Mouse (Mus musculus) mature B cell (primary cell): Measurements from ENCODE around the gene Stom.

ENCODE experiments used
- in situ Hi-C: fragments of 300-500 bp; cut with MboI; formaldehyde crosslinking; loops from 2 replicates; pipeline ENCODE4 v1.14.3; 2019

Gene Stom

DNA sequence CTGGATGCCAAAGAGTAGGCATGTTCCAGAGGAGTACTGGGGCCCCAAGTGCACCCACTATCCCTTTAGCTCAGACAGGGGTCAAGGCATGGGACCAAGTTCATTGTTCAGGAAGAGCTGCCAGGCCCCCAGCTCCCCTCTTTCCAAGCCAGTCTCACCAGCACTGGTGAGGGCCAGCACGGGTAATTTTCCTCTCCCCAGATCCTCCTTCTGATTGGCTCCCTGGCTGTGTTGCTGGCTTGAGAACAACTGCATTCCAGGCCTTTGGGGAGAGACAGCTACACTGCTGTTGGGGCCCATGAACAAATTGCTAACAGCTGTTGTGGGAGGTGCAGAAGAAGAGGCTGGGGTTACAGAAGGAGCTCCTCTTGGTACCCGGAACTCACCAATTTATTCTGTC, 63.2 kb downstream of the Stom start:
- in situ Hi-C loops: no loop called here

DNA sequence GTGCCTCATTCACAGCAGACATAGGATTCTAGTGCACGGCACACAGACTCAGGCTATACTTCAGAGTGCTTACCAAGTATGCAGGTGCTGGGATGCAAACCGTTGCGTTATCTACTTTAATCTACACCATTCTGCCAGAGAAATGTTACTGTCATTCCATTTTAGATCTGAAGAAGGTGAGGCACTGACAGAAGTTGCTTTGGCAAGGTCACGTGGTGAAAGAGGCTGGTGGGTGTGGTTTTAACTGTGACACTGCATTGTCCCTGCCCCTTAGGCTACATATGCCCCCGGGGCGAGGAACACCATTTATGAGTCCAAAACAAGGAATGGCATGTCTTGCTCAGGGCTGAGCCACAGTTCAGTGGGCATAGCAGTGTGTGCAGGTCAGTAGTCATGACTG, 63.9 kb downstream of the Stom start:
- in situ Hi-C loops: no loop called here

DNA sequence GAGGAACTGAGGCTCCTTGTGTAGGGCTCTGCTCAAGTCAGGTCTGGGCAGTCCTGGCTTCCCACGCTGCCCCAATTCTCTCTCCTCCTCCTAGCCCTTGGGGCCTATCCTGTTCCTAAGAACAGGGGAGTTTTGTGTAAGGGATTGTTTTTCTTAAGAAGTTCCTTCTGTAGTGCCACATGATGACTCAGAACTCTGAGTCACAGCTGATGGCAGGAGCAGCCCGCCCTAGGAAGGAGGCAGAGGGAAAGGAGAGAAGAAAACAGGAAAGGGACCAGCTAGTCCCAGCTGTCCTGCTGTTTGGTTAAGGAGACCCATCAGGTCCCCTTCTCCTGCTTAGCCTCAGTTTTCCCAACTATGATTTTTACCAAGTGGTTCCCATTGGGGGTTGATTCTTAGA, 65.0 kb downstream of the Stom start:
- in situ Hi-C loops: no loop called here

DNA sequence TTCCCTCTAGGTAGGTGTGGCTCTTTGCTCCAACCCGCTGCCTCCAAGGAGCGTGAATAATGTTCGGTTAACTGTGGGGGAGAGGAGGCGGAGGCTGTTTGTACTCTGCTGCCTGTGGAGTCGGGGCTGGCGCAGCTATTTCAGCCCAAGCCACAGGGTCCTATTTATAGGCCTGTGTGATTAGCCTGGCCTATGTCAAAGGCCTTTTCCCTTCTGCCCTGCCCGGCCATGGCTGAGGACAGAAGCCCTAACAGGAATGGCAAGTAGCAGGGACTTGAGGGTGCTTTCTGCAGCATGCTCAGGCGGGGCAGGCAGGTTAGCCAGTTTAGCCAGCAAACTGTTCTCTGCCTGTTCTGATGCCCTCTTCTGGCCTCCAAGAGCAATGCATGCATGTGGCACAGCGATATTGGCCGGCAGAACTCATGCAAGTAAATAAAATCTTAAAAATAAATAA, 66.2 kb downstream of the Stom start:
- in situ Hi-C loops: no loop called here

DNA sequence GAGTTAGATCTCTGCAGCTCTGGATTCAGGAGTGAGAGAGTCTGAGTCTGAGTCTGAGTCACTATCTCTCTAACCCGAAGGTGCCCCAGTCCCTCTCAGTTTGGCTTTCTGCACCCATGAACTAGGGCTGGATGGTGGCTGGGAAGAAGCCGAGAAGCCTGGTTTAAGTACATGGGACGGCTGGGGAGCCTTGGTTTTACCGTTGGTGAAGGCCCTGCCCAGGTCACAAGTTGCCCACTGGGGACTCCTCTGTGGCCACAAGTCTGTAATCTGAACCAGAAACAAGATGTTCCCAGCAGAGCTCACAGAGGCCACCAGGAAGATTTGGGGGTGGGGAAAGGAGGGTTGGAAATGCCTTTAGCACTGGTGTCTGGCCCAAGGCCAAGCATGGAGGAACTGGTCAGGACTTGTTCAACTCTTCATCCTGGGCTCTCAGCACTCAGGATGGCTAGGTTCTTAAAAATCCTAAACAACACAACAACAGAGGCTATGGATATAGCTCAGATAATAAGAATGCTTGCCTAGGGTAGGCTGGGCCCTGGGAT, 67.0 kb downstream of the Stom start:
- in situ Hi-C loops: loop anchor here (5.0 kb wide), 1 partner anchor 47 kb away; no protein-coding TSS in a partner anchor

DNA sequence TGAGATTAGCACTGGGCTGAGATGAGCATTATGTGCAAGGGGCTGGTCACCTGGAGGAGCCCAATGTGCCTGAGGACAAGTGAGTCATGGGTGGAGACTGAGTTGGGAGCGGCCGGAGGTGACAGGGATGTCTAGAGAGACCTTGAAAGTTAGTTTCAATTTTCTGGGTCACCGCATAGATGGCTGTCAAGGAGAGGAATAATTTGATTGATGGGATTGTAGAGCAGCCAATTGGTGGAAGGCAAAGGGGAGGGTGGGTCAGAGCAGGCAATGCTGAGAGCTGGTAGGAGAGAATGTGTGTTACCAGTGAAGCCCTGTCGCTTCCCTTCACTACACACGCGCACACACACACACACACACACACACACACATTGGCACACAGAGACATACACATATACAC, 67.6 kb downstream of the Stom start:
- in situ Hi-C loops: loop anchor here (5.0 kb wide), 1 partner anchor 47 kb away; no protein-coding TSS in a partner anchor

DNA sequence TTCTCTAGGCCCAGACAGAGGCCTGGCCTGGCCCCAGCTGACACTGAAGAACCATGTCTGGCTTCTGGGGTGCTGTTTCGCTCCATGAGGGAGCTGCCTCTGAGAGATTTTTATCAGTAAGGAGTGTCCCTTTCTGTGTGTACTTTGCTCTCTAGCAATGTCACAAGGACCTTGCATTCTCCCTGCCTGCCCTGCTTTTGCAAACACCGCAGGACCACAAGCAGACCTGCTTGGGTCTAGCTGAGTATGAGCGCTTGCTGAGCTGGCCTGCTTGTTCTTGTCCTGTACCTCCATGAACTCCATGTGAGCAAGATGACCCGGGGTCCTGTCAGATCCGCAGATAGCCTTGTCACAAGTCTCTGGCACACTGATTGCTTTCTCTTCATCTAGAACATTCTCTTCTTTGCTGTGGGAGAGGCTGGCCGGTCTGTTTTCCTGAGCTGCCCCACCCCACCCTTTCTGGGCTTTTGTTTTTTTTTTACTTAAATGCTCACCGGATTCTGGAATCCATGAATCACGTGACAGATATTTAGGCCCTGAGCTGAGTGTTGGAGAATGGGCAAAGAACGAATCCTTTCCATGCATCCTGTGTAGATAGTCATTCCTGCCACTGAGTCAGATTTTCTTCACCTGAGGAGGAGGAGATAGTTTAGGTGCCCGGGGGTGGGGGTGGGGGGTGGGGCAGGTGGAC, 68.8 kb downstream of the Stom start:
- in situ Hi-C loops: loop anchor here (5.0 kb wide), 1 partner anchor 46 kb away; no protein-coding TSS in a partner anchor

DNA sequence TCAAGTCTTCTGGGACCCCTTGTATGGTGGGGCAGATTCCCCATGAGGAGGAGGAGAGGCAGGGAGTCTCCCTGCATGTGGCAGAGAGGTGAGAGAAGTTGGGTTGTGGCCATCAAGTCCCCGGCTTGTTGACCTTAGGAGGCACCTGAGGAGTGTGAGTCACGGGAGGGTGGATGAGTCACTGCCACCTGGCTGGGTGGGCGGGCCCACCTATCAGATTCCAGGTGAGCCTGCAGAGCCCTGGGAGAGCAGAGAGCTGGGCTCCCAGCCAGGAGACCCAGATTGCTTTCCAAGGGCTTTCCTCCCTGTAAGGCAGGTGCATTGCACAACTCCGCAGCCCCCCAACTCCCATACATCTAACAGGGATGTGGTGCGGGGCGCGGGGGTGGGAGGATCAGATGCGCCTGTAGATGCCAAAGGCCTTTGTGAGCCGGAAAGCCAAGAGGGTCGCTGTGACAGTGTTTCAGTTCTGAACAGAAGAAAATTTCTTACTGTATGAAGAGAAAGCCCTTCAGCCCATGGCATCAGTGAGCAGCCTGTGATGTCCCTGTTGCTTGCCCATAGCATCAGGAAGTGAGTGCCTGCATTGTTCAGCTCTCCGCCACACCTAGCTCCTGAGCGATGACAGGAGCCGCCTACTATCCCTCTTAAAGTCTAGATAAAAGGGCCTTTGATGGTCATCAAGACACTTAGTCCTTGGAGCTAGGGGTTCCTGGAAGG, 69.5 kb downstream of the Stom start:
- in situ Hi-C loops: loop anchor here (5.0 kb wide), 1 partner anchor 45 kb away; no protein-coding TSS in a partner anchor

DNA sequence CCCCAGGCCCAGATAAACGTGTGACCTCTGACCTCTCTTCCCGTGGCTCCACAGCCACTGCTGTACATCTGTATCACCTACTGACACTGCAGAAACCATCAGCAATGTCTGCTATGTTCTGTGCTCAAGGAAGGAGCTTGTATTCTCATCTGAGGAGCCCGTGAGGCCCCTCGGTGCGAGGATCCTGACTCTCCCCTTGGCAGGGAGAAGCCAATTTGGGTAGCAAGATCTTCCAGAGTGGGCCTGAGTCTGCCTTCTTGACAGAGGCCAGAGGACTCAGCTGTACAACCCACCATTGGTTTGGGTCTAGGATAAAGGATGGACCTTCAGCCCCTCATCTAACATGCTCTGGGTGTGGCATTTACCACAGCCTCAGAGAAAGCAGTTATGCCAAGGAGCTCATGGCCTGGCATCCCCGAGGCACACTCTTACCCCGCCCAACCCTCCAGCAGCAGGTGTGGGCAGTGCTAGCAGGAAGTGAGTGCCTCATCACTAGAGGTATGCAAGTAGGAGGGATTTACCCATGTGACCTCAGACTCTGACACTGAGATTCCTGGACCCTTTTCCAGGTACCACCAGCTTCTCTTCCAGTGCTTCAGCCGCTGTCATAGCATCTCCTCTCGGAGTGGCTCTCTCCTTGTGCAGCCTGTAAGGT, 70.4 kb downstream of the Stom start:
- in situ Hi-C loops: loop anchor here (5.0 kb wide), 1 partner anchor 44 kb away; no protein-coding TSS in a partner anchor

DNA sequence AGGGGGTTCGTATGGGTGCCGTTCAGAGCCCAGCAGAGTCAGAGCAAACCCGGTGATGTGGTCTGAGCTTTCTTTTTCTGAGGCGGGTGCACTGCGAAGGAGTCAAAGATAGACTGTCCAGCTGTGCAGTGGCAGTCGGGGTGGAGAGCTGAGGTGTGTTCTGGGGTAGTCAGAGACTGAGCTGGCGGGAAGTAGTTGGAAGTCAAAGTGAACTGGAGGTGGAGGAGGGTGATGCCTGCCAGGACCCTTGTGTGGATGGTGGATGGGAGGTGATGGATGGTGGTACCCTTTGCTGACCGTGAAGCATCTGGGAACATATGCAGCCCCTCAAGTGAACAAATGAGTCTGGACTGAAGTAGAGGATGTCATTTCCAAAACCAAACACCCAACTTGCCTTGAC, 71.0 kb downstream of the Stom start:
- in situ Hi-C loops: loop anchor here (5.0 kb wide), 1 partner anchor 43 kb away; no protein-coding TSS in a partner anchor

DNA sequence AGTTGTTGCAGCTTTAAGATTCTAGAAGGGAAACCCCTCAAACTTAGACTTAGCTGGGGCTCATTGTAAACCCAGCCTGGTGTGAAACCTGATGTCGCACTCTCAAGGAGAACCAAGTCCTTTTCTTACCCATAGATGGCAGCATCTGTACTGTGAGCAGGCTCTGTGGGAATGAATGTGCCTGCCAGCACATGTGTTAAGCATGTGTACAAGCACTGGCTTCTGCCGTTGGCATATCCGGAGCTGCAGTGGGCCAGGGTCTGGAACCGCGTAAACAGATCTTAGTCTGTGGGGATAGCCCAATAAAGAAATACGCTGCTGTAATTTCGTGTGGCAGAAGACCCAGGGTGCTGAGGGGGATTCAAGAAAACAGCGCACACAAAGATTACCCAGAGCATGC, 71.5 kb downstream of the Stom start:
- in situ Hi-C loops: loop anchor here (5.0 kb wide), 1 partner anchor 43 kb away; no protein-coding TSS in a partner anchor

DNA sequence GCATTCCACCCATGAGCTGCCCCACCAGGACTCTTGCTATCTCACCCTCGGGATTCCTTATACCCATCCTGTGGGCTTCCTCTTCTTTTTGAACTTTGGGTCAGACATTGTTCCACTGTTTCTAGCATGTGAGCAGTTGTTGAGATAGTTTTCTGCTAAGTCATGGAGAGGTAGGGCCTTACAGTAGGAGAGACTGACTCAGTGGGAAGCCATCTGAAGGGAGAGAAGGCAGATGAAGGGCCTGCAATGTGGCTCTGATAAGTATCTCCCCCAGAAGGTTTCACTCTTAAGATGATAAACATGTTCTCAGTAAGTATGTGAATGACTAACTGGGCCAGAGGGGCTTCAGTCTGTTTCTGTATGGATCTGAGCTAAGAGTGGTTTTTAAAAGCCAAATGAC, 72.7 kb downstream of the Stom start:
- in situ Hi-C loops: no loop called here
